Mouse (Mus musculus) layer of hippocampus, adult 2 months (tissue): ENCODE measurements at regions not wholly inside any gene's neighbourhood (a gene's known extent, or its start where the extent isn't known, plus 50 kb on each side); places are given as distances from the start of the nearest gene placed in this dataset.
"Not testable (repeated sequence)": the region's sequence is repeated elsewhere in the genome, so short reads cannot be mapped to it uniquely, and the experiment has no call there.

Source experiments
- DNase-seq, 2 experiments: peaks; one replicate each; pipeline ENCODE4 v3.0.0; 2022; ENCODE audit warnings: low spot score in 2 of 2
- H3K27ac ChIP-seq: fragments of 200-600 bp; 2 replicates; pipeline ENCODE4 v1.8.1; 2022
- H3K4me3 ChIP-seq: fragments of 200-600 bp; 2 replicates; pipeline ENCODE4 v1.8.1; 2022; ENCODE audit warnings: mild to moderate bottlenecking
- CTCF ChIP-seq: fragments of 200-600 bp; conservative IDR thresholded peaks from 2 replicates; pipeline ENCODE4 v1.8.1; 2022; ENCODE audit warnings: antibody characterized with exemption, mild to moderate bottlenecking, moderate library complexity

- no peak for DNase-seq
- Histone ChIP-seq H3K27ac (peak overlapping the region; percentile 51; the same call in 1 of the 2 replicates), H3K4me3 (peak overlapping the region; percentile 29)
- no peak for TF ChIP-seq CTCF
These were observed 223.5 kb upstream of the Klf3 start for GRCm38 (mm10) chr5:64579494-64580339.

- H3K27ac ChIP-seq = peak overlapping the region; percentile 51; the same call in 1 of the 2 replicates
- DNase-seq = no peak
- TF ChIP-seq CTCF = no peak
These were observed 222.9 kb upstream of the Klf3 start for GRCm38 (mm10) chr5:64580340-64580723.

DNA sequence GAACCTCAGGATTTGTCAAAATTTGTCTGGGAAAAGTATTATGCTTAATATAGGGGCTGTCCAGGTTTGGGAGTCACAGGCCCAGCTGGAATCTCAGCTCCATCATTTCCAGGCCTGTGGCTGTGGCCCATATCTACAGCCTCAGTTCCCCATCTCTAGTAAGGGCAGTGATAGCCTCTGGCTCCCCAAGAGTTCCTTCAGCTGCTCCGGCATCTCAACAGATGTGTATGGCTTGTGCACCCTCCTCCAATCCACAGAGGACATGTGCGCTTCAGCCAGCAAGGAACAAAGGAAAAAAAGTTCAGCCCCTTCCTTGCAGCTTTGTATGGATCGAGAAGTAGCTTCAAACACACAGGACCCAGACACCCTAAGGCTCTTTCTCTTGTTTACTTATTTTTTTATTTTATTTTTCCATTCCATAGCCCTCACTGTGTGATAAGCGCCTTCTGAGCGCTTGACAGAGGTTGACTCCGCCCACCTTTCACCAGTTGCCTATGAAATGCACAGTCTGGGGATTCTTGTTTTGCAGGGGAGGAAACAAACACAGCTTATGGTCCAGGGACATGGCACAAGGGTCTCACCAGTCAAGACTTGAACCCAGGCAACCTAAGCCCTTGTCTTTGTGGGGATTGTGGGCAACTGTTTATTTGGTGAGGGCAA lies 222.3 kb upstream of the Klf3 start:
- Histone ChIP-seq H3K4me3 (no peak overlapping the region), H3K27ac (no peak overlapping the region)
- DNase-seq = no peak
- no peak for TF ChIP-seq CTCF

More at GRCm38 (mm10) chr5:64580340-64580723, 222.9 kb upstream of the Klf3 start:
- no peak overlapping the region for H3K4me3 ChIP-seq

GRCm38 (mm10) chr5:64581461-64581860 lies 221.7 kb upstream of the Klf3 start:
- no peak for DNase-seq
- no peak overlapping the region for H3K4me3 ChIP-seq
- no peak overlapping the region for H3K27ac ChIP-seq
- peak; percentile 33 for TF ChIP-seq CTCF

- Histone ChIP-seq H3K27ac (no peak overlapping the region), H3K4me3 (no peak overlapping the region)
- DNase-seq = no peak
- no peak for TF ChIP-seq CTCF
These were observed 221.2 kb upstream of the Klf3 start for GRCm38 (mm10) chr5:64582031-64582430.

DNA sequence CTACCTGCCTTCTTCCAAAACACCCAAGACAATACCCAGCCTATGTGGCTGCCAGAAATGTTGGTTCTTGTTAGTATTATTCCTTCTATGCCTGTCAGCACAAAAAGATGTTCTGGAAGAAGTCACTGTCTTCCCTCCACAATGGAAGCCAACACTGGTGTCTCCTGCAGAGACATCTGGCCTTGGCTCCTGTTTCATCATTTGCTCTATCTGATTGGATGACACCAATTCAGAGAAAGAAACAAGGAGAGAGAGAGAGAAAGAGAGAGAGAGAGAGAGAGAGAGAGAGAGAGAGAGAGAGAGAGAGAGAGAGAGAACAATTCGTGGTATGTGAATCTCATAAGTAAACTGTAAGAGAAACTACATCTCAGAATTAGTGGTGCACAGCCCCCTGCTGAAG lies 218.9 kb upstream of the Klf3 start:
- Histone ChIP-seq H3K4me3 (no peak overlapping the region), H3K27ac (no peak overlapping the region)
- DNase-seq = no peak
- TF ChIP-seq CTCF = no peak

DNA sequence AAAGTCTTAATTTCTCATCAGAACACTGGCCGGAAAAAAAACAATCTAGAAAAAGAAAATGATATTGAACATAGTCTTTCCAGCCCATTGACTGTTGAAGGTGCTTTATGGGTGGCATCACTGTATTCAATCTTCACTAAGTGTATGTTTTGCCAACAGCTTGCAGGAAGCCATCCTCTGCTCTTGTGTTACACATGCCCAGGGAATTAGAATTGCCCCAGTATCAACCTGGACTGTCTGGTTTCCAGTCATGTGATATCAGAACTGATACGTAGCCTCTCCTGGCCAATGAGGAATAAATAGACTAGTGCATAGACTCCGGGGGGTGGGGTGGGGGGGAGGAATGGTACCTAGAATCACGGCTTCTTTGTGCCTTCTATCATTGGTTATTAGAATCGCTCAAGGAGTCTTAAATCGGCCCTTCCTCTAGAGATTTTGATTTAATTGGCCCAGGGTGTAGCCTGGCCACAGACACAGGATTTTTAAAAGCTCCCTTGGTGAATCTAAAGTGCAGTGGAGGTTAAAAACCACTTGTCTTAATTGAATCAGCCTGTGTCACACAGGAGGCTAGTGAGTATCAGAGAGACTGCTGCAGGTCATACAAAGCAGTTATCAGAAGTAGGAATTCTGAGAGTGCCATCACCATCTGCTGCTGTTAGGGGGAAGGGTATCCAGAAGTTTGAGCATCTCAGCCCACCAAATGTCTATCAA lies 218.0 kb upstream of the Klf3 start:
- TF ChIP-seq CTCF = no peak
- DNase-seq = no peak
- no peak overlapping the region for H3K4me3 ChIP-seq
- no peak overlapping the region for H3K27ac ChIP-seq

DNA sequence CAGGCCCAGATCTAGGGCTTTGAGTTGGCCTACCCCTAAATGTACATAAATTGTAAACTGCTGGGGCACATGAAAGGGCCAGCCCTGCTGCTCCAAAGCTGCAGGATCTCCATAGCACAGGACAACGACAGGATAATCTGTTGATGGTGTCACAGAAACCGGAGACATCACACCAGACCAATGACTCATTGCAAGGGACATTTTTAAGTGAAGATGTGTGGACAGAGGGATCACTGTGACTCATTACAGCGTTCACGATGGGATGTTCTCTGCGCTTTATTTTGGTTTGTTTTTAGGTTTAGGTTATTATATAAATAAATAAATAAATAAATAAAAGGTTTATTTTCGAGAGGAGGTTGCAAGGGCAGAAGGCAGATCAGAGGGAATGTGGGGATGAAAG lies 216.9 kb upstream of the Klf3 start:
- Histone ChIP-seq H3K27ac (no peak overlapping the region), H3K4me3 (no peak overlapping the region)
- no peak for DNase-seq
- no peak for TF ChIP-seq CTCF

DNA sequence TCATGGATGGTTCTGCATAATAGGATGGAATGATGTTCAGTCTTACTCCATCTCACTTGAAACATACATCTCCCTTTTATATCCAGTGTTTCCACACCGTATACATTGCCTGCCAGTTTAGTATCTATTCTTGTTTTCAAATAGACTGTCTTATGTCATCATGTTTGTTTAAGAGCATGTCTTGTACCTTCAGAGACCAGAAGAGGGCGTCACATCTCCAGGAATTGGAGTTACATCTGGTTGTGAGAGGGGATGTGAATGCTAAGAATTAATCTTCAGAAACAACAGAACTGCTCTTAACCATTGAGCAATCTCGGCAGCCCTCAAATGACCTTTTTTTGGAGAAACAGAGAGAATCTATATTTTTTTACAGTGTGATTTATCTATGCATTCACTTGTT lies 216.3 kb upstream of the Klf3 start:
- no peak for DNase-seq
- Histone ChIP-seq H3K4me3 (no peak overlapping the region), H3K27ac (no peak overlapping the region)
- TF ChIP-seq CTCF = peak; percentile 27; the same call in 1 of the 2 replicates

DNA sequence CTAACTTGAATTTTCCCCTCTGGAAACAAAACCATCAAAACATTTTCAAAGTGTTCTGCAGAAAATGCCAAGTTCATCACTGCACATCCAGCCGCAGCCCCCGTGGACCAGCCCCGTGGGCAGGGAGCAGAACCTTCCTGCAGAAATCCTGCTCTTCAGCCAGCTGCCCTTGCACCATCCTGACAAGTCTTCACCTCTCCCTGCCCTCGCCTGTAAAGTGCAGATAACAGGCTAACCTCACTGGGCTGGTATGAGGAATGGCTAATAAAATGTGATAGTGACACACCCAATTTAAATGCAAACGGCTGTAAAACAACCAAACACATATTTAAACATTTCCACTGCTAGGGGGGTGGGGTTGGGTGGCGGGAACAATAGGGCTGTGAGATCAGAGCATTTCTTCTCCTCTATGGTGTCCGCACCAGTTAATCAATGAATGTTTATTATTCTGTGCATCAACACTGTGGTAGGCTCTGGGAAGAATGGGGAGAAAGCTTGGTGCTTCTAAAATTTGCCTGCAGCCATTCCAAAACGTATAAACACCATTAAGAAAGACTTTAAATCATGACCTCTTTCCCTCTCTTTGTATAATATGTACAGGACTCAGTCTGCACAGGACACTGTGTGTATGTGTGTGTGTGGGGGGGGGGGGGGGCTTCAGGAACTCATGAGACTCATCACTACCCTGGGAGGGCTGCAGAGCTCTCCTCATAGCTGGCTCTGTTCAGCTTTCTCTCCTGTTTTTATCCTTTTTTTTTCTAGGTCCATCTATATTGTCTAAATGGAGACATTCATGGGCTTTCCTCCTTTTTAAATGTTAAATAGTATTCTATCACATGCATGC lies 215.1 kb upstream of the Klf3 start:
- DNase-seq = no peak
- Histone ChIP-seq H3K27ac (no peak overlapping the region), H3K4me3 (no peak overlapping the region)
- no peak for TF ChIP-seq CTCF

GRCm38 (mm10) chr5:64588768-64589167 lies 214.4 kb upstream of the Klf3 start:
- not testable (repeated sequence) for DNase-seq, H3K4me3 ChIP-seq, H3K27ac ChIP-seq

DNA sequence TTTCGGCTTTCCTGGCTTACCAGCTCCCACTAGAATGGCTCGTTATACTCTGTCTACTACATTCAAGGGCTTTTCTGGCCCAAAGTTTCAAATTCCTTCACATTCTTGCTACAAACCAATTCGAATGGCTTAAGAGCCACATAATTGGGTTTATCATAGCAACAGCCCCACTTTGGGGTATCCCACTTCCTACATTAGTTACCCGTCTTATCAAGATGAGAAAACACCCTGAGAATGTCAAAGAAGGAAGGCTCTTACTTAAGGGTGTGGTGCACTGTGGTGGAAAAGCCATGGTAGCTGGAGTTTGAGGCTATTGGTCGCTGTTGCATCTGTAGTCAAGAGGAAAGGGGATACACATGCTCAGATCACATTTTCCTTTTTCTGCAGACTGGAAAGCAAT lies 213.2 kb upstream of the Klf3 start:
- Histone ChIP-seq H3K4me3 (no peak overlapping the region), H3K27ac (no peak overlapping the region)
- no peak for TF ChIP-seq CTCF
- DNase-seq = no peak
